Mouse (Mus musculus) C2C12 (cell line): ENCODE results near the gene 1700029H14Rik.

Experiments used
- CTCF ChIP-seq: IDR thresholded peaks from one replicate; pipeline ENCODE4 v1.5.1; 2011; ENCODE audit not compliant: control insufficient read depth, insufficient read depth, insufficient read length
- MAX ChIP-seq: IDR thresholded peaks from one replicate; pipeline ENCODE4 v1.6.1; 2011; ENCODE audit warnings: mild to moderate bottlenecking, control low read depth
- MYOD1 ChIP-seq: IDR thresholded peaks from one replicate; pipeline ENCODE4 v1.6.1; 2011; ENCODE audit warnings: low read depth; ENCODE audit not compliant: control insufficient read depth, insufficient read length
- MYOG ChIP-seq: IDR thresholded peaks from one replicate; pipeline ENCODE4 v1.6.1; 2011; ENCODE audit not compliant: control insufficient read depth, insufficient read length; ENCODE audit errors: extremely low read depth
- USF1 ChIP-seq: IDR thresholded peaks from one replicate; pipeline ENCODE4 v1.6.1; 2011; ENCODE audit warnings: low read depth, mild to moderate bottlenecking, control low read depth, moderate library complexity

DNA sequence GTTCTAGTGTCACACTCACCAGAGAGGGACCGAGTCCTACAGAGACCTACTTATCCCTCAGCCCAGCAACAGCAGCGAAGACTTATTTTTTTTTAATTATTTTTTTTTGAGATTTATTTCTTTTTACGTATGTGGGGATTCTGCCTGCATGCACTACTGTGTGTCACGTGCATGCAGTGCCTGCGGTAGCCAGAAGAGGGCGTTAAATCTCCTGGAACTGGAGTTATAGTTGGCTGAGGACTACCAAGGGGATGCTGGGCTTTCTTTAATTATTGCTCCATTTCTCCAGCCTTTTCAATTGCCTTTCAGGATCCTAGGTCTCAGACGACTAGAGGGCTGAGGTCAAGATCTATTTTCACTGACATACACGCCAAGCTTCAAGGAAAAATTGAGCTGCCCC lies 40.4 kb upstream of the 1700029H14Rik start:
- TF ChIP-seq MAX, result no peak
- TF ChIP-seq CTCF, result peak; percentile 48
- TF ChIP-seq MYOG, result no peak
- peak; percentile 38 for TF ChIP-seq USF1
- no peak for TF ChIP-seq MYOD1
